Mouse (Mus musculus): ENCODE results near the gene Supt6. TPM values are rescaled to one million over a fixed set of nuclear protein-coding genes. Genes with fewer than 3 reads are reported as not detected.
A peak's percentile ranks its signal among the peaks of the same experiment; 100 is the strongest.

The Supt6 gene
- total RNA-seq, 2 experiments from 2014 or later, result 21.3 to 22.2 TPM

DNA sequence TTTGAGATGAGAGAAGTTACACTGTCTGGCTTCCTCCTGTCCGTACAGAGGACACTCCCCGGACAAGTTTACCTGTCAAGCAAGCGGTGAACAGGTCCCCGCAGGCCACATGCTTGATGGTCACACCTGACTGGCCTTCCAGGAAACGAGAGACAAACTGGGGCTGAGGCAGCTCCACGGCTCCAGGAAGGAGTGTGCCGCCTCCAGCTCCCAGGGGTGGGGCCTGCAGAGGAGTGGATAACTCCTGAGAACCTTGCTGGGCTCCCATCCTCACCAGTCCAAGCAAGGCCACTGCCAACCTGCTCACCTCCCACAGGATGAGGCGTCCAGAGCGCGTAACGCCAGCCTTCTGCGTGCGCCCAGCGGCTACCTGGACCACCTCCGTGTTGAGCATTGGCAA lies 75.5 kb downstream of the Supt6 start:
- no peak for ATAC-seq (replicated peaks; ENCODE audit: low FRiP score, poor library complexity, severe bottlenecking)

DNA sequence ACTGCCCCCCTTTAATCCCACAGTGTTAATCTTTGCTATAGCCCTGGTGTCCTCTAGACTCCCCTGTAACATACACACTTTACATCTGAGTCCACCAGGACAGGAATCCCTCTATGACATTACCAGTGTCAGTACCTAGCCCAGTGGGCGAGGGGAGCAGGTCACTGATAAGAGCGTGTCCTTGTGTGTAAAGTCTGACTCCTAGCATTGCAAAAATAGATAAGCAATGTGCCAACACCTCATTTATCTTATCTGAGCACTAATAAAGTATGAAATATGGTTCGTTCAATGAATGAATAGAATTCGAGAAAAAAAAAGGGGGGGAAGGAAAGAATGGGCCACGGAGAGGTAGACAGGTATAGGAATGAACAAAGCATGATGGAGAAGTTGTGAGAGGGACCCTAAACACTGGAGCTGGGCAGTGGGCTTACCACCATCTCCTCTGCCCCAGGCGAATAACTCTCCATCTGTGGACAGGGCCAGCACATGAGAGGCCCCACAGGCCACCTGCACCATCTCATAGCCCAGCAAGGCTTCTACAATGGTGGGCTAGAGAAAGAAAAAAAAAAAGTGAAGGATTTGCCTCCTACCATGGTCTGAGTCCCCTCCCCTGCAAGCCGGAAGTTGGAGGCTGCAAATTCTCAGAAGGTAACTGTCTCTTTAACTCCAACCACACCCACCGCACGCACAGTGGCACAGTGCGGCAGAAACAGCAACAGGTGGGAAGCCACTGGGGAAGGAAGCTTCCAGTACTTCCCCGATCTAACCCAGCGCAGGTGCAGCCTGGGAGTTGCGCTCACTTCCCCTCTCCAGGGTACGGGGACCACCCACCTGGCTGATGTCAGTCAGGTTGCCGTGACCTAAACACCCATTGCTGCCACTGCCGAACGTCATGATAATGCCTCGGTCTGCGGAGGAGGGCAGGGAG lies 77.0 kb downstream of the Supt6 start:
- peak; percentile 60 for ATAC-seq (replicated peaks; ENCODE audit: low FRiP score, poor library complexity, severe bottlenecking)

DNA sequence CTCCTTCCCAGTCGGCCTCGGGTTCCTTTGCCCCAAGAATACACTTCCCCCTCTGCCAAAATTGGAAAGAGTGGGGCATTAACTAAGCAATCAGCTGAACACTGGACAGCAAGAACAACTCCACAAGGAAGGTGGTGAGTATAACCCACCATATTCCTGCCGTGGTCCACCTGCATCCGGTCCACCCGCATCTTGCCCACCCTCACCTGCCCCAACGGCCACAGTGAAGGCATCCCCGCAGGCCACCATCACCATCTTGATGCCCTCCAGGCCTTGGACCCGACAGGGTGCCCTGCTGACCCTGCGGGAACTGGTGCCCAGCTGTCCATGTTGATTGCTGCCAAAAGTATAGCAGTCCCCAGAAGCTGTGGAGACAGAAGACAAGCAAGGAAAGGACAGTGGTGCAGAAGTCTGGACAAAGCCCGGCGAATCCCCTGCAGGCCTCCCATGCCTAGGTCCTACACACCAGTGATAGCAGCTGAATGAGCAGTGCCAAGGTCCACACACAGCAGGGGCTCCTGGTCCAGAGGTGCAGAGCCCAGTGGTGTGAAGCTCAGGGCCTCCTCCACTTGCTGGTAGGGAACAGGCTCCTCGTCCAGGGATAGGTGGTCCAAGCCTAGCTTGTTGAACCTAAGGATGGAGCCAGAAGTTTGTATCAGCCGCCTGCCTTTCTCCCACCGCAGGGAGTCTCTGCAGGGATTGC lies 78.4 kb downstream of the Supt6 start:
- ATAC-seq (replicated peaks; ENCODE audit: low FRiP score, poor library complexity, severe bottlenecking), result no peak

DNA sequence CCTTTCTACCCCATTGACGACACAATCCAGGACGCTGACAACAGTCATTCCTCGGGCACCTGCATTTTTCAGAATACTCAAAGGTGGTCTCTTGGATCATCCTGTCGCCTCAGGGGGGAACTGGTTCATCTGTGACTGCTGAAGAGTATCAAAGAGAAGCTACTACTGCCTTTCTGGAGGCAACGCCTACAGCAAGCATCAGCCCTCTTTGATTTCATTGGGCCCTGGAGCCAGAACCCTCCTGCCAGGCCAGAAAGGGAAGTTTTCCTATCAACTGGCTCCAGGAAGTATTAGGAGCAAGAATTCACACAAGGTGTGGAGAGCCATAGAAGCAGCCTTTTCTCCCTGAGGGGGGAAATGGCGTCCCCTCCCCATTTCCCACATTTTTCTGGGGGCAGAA lies 79.1 kb downstream of the Supt6 start:
- ATAC-seq (replicated peaks; ENCODE audit: low FRiP score, poor library complexity, severe bottlenecking), result no peak

DNA sequence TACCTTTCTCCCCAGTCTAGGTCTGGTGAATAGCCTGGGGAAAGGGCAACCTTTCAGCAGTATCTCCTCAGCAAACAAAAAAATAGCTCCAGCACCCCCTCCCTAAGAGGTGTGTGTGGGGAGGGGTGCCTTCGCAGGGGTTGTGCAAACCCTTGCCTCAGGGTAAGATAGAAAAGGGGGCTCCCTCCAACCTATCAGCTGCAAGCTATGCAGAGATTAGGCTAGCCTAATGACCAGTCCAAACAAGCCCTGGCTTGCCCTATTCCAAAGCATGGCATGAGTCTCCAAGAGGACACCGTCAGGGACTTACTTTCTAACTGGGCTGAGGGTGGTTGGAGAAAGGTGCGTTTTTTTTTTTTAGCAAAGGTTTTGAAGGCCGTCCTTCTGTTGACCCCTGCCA lies 79.6 kb downstream of the Supt6 start:
- no peak for ATAC-seq (replicated peaks; ENCODE audit: low FRiP score, poor library complexity, severe bottlenecking)

DNA sequence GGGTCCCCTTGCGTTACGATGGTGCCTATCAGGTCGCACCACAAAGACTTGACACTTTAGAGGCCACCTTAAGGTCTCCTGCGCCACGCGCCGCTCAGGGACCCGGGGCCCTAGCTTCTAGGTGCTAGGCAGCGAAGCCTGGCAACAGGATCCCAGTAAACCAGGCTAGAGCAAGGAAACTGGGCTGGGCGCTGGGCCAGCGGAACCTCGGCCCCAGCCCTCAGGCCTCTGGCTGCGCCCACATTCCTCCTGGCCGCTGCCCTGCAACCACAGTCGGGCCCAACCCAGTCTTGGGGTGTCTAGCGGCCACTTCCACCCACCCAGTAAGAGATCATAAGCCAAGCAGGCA lies 80.1 kb downstream of the Supt6 start:
- peak; percentile 38 for ATAC-seq (replicated peaks; ENCODE audit: low FRiP score, poor library complexity, severe bottlenecking)

- peak; percentile 68 for ATAC-seq (replicated peaks; ENCODE audit: low FRiP score, poor library complexity, severe bottlenecking)
Measured at GRCm38 (mm10) chr11:78164924-78165760, 80.6 kb downstream of the Supt6 start, which contains the start of gene Traf4. Traf4 (minus strand) TSS chr11:78165589.

DNA sequence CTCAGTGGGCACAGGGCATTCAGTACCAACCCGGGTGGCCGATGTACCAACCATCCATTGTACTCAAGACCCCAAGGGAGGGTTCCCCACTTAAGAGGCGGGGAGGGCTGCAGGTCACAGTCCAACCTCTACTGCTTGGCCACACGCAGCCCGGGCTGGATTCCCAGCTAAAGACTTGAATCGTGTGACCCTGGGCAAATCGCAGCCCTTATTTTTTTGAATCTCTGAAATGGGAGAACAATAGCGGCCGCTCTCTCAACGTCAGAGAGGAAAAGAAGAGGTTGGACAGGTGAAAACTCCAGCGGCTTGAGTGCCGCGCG lies 81.2 kb downstream of the Supt6 start:
- ATAC-seq (replicated peaks; ENCODE audit: low FRiP score, poor library complexity, severe bottlenecking), result peak; percentile 8; the same call in 1 of the 2 replicates

DNA sequence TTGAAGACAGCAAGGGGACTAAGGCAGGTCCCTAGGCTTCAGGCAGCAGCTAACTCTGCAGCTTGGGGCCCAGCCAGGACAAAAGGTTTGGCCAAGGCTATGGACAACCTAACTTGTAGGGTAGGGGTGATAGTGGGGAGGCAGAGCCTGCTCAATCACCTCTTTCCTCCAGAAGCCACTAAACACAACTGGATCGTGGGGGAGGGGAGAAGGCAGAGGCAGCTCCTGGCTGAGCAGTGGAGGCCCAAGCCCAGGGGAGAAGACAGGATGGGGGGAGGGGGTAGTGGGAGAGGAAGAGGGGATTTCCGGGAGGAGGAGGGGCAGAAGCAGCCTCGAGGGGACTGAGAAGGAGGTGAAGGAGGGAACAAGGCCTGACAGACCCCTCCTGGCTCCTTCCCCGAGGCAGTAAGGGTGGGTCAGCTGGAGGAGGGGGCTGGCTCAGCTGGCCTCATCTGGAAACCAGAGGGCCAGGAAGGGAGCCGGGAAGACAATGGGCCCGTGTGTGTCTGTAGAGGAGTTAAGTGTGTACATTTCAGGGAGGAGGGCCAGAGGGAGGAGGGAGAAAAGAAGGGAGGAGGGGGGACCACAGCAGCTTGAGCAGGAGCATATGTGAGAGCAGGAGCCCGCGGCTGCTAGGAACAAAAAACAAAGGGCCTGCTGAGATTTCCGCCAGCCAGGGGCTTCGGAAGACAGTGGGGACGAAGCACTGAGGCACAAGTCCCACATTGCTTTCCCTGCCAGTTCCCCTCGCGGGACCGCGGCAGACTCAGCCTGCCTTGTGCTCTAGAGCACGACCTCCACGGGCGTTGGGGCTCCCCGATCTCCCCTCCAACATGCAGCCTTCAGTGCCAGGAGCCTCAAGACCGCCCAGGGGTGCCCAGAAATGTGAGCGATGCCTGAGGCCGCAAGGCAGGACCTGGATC lies 81.8 kb downstream of the Supt6 start:
- ATAC-seq (replicated peaks; ENCODE audit: low FRiP score, poor library complexity, severe bottlenecking), result peak; percentile 7

GRCm38 (mm10) chr11:78163045-78163444 lies 82.7 kb downstream of the Supt6 start:
- ATAC-seq (replicated peaks; ENCODE audit: low FRiP score, poor library complexity, severe bottlenecking), result no peak

DNA sequence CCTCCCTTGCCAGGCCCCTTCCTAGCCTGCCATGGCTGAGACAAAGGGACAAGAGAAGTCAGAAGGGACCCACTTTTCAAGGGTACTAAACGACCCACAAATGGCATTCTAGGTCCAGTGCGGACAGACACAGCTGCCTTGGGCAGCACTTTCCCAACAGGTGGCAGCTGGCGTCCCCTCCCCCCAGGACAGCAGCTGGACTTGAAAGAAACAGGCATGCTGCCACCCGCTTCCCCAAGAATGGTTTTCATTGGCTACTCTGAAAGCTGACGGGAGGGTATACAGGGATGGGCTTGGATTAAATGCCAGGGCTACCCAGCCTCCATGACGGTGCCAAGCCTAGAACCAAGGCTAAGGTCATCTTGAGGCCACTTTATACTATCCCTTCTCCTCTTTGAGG lies 83.3 kb downstream of the Supt6 start:
- ATAC-seq (replicated peaks; ENCODE audit: low FRiP score, poor library complexity, severe bottlenecking), result no peak

- ATAC-seq (replicated peaks; ENCODE audit: low FRiP score, poor library complexity, severe bottlenecking), result no peak
Measured at GRCm38 (mm10) chr11:78161968-78162367, 83.8 kb downstream of the Supt6 start.

GRCm38 (mm10) chr11:78161169-78161568 lies 84.6 kb downstream of the Supt6 start:
- ATAC-seq (replicated peaks; ENCODE audit: low FRiP score, poor library complexity, severe bottlenecking), result no peak

DNA sequence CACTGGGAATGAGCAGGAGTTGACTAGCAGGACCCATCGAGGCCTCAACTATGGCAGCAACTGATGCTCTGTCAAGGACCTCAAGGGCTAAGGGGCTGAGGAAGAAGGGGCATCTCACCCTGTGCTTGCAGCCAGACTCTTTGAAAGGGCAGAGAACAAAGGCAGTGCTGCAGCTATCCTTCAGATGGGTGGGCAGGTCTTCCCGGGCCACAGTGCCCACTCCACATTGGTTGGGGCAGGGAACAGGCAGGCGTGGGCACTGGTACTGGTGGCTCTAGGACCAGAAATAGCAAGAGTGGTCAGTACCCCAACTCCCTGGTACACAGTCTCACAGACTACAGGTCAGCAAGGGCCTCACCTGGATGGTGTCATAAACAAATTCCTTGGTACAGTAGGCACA lies 85.1 kb downstream of the Supt6 start:
- ATAC-seq (replicated peaks; ENCODE audit: low FRiP score, poor library complexity, severe bottlenecking), result no peak

DNA sequence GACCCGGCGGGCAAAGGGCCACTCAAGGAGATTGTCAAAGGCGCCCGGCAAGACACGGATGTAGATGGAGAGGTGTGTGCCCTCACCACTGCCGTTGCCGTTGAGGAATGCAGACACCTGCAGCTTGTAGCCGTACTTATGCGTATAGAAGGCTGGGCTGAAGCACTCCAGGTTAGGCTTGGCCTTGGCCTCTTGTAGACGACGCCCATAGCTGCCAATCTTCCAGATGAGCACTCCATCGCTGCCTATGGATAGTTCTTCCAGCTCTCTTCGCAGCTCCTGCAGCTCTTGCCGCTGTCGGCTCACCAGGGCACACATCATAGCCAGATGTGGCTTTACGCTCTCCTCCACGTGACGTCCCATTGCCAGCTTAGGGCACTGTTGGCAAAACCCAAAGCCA lies 85.6 kb downstream of the Supt6 start:
- ATAC-seq (replicated peaks; ENCODE audit: low FRiP score, poor library complexity, severe bottlenecking), result no peak

DNA sequence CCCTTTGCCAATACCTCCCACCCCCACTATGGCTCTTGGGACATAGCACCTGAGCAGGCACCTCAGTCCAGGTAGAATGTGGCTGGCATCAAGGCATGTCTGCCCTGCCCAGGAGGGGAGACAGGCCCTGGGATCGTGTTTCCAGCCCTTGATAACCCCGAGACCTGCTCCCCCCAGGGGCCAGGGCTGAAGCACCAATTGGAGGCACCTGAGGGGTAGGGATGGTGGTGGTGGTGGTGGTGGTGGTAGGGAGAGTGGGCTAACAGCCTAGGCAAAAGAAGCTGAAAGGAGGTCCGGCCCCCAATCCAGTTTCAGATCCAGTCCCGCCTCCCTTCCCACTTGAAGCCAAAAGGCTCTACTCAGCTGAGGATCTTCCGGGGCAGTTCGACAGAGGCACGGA lies 86.2 kb downstream of the Supt6 start:
- ATAC-seq (replicated peaks; ENCODE audit: low FRiP score, poor library complexity, severe bottlenecking), result no peak

DNA sequence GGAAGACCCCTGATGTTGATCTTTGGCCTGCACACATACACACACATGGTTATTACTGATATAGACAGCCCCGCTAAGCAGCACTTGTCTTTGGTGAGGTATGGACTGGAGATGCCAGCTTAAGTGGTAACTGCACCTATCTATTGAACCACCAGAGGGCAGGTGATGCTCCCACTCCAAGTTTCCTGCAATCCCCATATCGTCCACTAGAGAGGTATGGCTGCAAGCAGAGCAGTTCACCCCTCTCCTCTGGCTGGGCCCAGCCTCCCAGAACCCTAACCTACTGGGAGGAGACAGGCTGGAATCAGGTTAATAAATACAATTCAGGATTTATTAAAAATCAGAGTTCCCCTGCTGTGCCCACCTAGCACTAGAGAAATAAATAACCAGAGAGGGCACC lies 86.7 kb downstream of the Supt6 start:
- ATAC-seq (replicated peaks; ENCODE audit: low FRiP score, poor library complexity, severe bottlenecking), result peak; percentile 95

Data from erythroid progenitor cell, adult 5-6 weeks (primary cell).